Mouse (Mus musculus): ENCODE results near the gene Rab31. TPM values are rescaled to one million over a fixed set of nuclear protein-coding genes. Genes with fewer than 3 reads are reported as not detected.

The Rab31 gene
- total RNA-seq, 2 experiments from 2014 or later, result 22.0 to 24.1 TPM

- DNase-seq, result peak; percentile 83
These were observed 10.9 kb upstream of the Rab31 start for GRCm38 (mm10) chr17:65783182-65784161.

DNA sequence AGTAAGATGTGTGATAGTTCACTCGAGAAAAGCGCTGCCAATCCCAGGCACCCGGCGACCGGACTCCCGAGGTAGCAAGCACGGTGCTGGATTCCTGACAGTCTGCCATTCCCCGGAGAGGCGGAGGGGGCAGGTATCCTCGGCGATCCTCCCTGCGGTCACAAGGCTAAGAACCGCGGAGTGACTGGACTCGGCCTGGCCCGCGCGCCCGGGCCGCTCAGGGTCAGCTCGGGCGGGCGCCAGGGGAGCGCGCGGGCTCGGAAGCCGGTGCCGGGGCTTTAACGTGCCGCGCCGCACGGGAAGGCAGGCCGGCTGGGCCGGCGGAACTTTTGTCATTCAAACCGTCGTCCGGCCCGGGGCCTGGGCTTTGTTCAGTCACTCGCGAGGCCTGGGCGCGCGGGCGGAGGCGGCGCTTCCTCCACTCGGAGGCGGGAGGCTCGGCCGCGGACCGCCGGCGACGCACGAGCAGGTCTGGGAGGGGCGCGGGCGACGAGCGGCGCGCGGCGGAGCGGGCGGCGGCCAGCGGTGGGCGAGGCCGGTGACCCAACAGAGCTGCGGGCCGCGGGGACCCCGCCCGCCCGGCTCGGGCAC is 10.1 kb upstream of the Rab31 start, which contains the start of gene Ppp4r1:
TSS of gene Ppp4r1 (plus strand) at position 23 of the 591 bp plus-strand sequence.
- peak; percentile 82 for DNase-seq

DNA sequence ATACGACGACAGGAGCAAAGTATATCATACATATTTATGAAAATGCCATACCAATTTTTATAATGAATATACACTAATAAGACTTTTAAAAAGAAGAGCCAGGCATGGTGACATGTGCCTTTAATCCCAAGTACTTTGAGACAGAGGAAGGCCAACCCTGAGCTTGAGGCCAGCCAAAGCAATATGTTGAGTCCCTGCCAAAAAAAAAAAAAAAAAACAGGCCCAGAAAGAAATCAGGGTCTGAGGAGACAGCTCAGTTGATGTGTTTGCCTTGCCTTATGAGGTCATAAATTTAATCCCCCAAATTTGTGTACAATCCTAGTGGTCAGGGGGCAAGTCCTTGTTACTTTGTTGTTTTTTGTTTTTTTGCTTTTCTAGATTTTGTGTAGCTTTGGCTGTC is 8.4 kb upstream of the Rab31 start:
- DNase-seq, result no peak

- no peak for DNase-seq
These were observed 4.9 kb upstream of the Rab31 start for GRCm38 (mm10) chr17:65777461-65777860.

DNA sequence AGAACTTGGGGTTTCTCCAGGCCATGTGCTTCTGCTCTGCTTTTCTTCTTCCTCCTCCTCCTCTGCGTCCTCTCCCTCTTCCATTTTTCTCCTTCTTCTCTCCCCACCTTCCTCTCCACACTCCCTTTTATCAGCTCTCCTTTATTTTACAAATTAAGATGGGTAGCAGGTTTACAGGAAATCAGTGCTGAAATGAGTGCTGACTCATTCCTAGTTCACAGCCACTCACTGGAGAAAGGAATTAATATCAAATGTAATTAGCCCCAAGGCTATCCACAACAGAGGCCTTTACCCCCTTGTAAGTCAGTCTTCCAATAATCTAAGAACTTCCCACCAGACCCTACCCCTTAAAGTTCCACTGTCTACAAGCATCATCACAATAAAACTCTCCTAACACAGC is 3.7 kb upstream of the Rab31 start:
- DNase-seq, result no peak

DNA sequence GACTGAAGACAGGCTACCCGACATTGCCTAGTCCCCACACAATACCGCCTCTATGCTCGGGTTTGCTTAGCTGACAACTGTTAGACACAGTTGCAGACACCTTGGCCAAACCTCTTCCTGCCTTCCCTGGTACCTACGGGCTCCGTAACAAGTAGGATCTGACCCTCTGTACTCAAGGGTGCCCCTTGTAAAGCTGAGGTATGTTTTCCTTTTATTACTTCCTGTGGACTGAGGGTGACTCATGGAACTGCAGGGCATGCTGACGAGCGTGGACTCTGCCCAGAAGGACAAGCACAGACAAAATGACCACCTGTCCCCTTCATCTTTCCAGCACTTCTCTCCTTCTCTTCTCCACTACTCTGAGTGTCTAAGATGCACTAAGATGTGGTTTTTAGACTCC is 1.9 kb upstream of the Rab31 start:
- no peak for DNase-seq

GRCm38 (mm10) chr17:65773617-65774016 is 1.1 kb upstream of the Rab31 start:
- DNase-seq, result no peak

GRCm38 (mm10) chr17:65770982-65771915 is 1.3 kb downstream of the Rab31 start:
- DNase-seq, result no peak

GRCm38 (mm10) chr17:65768486-65768885 is 4.1 kb downstream of the Rab31 start:
- DNase-seq, result no peak

- DNase-seq, result no peak
These were observed 9.3 kb downstream of the Rab31 start for GRCm38 (mm10) chr17:65763221-65763620.

DNA sequence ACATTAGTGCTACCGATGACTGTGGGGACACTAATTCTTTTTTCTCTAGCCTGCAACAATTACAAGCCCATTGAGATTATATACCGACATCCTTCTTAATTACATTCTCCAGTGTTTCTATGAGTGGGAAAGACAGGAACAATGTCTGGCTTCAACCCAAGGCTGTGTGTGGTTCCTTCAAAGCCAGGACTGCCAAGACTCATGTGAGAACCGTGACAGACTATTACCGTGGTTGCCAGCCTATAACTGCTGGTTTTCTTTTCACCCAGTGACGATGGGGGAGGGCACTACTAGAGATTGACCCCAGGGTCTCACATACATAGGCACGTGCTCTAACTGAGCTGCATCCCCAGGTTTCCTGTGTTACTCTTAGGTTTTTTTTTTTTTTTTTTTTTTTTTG is 15.4 kb downstream of the Rab31 start:
- DNase-seq, result no peak

DNA sequence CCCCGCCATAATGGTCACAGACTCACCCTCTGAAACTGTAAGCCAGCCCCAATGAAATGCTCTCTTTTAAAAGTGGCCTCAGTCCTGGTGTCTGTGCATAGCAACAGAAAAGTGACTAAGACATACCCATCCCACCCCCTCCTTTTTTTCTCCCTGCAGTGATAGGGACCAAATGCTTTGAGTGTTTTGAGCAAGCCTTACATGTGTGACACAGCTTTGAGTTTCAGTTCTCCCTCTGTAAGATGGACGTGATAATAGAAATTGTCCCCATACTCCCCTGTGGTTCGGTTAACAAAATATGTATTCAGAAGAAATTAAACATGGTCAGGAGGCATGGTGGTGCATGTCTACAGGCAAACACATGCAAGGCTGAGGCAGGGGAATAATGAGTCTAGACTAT is 16.7 kb downstream of the Rab31 start:
- DNase-seq, result no peak

DNA sequence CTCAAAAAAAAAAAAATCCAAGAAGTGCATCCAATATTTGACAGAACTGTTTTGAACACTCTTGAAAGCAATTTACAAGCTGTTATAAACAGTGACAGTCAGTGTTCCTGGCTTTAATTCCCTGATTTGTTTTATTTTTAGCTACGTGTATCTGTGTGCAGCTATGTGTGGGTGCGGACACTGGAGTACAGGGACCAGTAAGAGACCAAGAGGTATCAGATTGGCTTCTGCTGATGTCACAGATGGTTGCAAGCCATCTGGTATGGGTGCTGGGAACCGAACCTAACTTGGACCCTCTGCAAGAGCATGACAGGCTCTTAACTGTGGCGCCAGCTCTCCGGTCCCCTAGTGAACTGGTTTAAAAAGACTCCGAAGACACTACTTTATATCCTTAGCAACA is 19.4 kb downstream of the Rab31 start:
- no peak for DNase-seq

DNA sequence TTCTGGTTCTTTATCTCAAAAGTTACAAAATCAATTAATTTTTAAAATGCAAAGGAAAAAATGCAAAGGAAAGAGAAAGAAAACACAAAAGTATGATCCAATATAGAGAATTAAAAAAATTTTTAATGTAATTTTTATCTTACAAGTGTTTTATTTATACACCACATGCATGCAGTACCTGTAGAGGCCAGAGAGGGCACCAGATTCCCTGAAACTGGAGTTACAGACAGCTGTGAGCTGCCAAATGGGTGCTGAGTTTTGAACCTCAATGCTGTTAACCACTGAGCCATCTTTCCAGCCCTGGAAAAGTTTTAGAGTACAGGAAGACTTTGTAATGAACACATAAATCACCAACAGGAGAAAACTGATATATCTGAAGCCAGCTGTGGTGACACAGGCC is 22.3 kb downstream of the Rab31 start:
- no peak for DNase-seq

DNA sequence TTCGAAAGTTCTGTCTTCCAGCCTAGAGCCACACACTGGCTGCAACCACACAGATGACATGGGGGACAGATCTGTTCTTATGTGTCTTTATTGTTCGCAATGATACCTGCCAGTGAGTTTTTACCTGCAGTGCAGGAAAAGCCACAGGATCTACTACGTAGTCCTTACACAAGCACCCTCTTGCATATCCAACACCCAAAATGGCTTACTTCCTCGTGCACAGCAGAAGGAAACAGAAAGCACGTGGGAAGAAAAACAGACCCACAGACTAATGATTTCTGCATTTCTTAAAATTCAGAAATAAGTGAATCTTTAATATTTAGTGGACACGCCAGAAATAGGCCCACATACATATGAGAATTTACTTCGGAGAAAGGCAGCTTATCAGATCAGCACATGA is 22.7 kb downstream of the Rab31 start:
- no peak for DNase-seq

DNA sequence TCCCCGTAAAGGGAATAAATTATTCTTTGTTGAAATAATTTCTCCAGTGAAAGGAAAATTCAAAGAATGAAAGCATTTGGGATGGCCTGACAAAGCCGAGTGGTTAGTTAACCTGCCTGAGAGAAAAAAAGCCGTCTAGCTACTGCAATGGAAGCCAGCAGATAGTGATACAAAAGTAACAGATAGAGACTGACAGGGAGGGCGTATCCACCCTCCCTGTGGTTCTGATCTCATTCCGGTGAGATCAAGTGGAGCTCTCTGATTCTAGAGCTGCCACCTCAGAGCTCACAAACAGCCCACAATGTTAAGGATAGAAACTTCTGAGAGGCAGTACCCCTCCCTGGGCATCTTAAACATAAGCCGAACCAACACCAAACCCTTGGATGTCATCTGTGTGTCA is 23.6 kb downstream of the Rab31 start:
- DNase-seq, result no peak

- no peak for DNase-seq
These were observed 26.2 kb downstream of the Rab31 start for GRCm38 (mm10) chr17:65746314-65746713.

DNA sequence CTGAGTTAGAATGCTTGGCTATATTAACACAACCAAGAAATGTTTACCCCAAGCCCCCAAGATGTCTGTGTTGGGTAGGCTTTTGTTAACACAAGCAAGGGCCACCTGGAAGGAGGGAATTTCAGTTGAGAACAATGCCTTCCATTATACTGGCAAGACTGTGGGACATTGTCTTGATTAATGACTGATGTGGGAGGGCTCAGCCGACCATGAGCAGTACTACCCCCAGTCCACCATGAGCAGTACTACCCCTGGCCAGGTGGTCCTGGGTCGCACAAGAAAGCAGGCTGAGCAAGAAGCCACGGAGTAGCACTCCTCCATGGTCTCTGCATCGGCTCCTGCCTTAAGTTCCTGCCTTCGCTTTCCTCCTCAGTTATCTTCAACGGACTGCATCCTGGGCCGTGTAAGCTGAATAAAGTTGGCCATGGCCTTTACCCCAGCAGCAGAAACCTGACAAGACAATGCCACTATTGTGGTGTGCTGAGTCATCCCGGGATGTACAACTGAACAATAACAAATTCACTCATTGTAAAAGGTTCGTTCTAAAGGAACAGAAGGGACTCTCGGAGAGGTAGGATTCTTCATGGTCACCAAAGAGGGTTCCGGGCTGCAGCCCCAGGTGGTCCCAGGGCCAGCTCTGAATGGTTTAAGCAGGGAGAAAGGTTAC is 28.8 kb downstream of the Rab31 start:
- DNase-seq, result no peak

DNA sequence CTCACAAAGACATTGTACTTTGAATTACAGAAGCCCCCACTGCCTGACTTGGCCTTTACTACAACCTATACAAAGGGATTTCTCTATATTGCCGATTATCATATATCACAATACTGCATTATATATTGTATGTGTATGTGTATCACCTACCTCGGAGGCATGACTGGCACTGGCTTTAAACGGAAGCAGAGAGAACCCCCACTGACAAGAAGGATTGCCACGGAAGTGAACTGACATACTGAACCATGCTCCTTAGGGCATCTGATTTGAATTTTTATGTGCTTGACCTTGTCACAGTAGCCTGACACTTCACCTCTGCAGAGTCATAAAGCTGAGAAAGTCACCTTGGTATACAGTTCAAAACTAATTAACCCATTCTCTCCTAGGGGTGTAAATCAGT is 29.6 kb downstream of the Rab31 start:
- no peak for DNase-seq

DNA sequence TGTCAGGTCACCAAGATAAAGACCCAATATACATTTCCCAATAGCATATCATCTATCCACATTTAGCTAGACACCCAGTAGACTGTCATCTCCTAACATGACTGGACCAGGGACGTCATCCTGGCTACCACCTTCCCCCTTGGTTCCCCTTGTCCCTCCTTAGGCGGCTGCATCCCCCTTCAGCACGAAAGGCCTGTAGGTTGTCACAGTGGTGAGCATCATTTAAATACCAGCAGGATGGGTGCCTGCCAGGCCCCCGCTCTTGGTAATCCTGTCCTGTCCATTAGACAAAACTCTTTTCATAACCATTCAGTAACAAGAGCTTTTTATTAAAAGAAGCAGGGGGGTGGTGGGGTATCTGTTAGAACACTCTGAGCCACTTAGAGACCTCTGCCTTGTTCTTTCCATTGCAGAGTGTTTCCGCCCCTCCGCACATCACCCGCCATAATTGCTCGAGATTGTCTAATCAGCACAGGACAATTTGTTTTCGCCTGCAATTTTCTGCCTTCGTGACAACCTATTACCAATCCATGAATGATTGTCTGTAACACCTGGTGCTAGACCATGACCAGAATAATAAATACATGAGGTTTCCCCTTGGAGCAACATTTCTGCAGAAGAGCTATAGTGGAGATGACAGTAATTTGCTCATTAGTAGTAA is 30.2 kb downstream of the Rab31 start:
- no peak for DNase-seq

- DNase-seq, result no peak
These were observed 31.0 kb downstream of the Rab31 start for GRCm38 (mm10) chr17:65741565-65741964.
